Mouse (Mus musculus) CD8-positive naive resting alpha-beta T cell, adult 2 months (primary cell): Measurements from ENCODE around the gene Edf1.

ENCODE experiments used
- DNase-seq, 2 experiments: peaks; one replicate each; pipeline ENCODE4 v3.0.0; 2022; ENCODE audit warnings: low read depth in 2 of 2, low spot score in 2 of 2

Edf1 gene

DNA sequence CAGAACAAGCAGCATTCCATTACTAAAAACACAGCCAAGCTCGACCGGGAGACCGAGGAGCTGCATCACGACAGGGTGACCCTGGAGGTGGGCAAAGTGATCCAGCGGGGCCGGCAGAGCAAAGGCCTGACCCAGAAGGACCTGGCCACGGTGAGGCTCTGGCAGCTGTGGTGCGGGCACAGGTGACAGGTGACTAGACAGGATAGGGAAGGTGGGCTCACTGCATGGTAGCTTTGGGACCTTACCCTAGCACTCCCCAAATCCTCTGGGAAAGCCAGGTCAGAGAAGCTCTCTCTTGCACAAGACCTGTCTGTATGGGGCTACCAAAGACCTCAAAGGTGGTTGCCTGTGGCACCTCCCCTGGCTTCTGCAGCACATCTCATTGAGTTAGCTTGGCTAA lies 2.9 kb downstream of the Edf1 start:
- no peak for DNase-seq

DNA sequence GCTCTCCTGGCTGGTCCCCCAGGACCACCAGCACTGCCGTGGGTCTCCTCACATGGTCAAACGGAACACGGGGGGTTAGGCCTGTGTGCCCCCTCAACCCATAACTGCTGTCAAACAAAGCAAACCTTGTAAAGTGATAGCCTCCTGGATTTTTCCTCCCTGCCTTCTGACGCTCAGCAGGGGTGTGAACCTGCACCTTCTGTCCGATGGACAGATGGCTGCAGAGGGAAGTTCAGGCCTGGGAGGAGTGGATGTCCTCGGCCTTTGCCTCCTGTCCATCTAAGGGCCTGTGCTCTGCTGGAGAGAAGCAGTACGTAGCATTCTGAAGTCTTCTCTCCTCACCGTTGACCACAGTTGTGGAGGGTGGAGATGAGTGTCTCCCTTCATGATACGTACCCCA lies 4.3 kb downstream of the Edf1 start:
- DNase-seq = no peak

DNA sequence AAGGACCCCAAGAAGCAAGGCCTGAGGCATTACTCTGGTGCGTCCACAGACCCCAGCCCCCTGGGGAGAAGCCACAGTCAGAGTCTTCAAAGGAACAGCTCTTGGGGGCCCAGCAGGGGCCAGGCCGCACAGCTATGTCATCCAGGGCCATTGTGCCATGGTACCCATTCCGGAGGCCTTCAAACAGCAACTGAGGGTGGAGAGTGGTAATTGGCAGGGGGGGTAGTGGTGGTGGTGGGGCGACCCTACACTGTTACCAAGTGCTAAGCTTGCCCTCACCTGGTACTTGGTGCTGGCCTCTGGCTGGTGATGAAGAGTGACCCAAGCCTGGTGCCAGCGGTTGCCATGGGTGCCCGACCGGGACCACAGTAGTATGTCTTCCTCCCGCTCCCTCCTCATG lies 8.1 kb downstream of the Edf1 start:
- DNase-seq = no peak

DNA sequence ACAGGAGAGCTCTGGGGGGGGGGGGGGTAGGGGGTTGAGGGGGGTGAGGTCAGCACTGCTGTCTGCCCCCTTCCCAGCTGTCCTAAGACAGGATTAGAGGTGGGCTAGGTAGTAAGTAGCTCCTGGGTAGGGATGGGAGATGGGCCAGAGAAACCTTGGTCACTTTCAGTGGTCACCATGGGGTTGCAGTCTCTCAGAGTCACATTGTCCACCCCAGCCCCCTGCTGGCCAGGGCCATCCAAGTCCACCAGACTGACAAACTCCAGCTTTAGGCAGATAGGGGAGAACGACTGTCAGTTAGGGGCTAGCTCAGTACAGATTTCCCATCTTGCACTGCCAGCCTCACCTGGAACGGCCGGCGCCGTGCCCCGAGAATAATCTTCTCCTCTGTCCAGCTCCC lies 8.9 kb downstream of the Edf1 start:
- no peak for DNase-seq

DNA sequence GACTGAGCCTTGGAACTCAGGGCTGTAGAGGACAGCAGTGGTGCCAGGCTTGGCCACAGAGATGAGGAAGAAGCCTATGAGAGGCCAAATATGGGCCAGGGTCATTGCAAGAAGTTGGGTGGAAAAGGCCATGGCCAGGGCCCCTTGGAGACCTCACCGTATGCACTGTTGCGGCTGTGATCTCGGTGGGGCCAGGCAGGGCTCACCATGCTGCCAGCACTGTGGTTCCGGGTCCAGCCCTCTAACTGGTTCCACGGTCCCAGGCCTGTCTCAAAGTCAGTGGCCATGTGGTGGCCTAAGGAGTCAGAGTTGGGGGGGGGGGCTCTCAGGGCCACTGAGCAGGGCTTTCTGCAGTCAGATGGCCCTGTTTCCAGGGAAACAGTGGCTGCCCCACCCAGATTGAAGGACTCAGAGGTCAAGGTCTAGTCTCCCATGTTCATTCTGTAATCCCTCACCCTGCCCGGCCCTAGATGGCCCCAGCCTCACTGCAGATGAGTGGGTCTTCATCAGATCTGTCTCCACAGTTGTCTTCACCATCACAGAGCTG lies 10.9 kb downstream of the Edf1 start:
- no peak for DNase-seq

DNA sequence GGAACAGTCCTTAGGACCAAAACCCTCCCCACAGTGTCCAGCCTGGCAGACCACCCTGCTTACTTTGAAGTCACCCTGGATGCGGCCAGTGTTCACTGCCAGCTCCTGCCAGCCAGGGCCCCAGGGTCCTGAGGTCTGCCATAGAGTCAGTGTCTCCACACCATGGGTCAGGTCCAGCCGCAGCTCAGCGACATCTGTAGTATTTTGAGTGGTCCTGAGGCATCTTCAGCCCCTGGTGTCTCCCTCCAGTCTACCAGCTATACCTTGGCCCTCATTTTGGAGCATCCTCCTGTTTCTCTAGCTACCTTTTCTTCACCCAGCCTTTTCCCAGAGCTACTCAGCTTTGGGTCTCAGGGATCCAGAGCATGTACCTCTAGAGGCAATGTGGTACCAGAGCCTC lies 11.7 kb downstream of the Edf1 start:
- DNase-seq = no peak

DNA sequence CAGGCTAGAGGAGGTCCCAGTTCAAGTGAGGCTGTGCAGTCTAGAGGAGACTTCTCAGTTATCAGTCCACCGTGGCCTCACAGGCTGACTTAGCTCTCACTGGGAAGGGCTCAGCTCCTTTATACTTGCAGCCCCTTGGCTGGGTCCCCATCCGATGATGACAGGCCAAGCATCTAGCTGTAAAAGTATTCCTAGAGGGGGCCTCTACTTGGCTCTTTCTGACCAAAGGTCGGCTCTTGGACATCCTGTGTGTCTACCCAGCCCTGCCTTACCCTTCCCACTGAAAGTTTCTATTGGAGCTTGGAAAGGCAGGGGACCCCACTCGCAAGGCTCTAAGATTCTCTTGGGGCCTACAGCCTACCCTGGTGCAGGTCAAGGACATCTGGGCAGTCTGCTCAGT lies 13.6 kb downstream of the Edf1 start:
- no peak for DNase-seq

DNA sequence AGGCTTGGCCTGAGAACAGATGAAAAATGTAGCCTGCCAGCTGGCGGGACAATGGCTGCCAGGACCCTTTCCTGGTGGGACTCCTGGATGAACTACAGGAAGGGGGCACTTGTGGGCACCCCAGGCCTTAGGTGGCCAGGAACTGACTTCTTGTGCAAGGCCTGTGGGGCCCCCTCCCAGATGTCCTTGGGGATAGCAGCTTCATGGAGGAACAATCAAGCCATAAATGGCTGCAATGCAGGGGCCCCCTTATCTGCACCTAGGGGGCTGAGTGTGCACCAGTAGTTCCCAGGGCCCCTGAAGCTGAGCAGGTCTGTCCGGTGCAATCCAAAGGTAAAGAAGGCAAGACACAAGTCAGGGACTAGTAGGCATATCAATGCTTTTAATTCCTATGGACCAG lies 15.4 kb downstream of the Edf1 start:
- DNase-seq = no peak

DNA sequence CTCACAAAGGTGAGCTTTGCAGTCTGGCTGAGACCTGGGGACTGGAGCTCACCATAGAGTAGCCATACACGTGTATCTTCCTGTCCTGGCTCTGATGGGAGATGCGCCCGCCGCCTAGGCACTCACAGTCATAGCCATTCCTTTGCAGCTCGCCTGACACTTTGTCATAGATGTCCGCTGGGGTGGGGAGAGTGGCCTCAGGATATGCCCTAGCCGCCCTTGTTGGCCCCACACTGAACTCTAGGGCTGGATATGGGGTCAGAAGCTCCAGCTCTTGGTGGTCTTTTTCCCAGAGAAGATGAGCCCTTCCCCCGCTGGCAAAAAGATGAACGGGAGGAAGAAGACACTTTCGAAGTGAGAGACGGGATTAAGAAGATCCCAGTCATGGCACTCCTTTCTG lies 16.5 kb downstream of the Edf1 start:
- no peak for DNase-seq

DNA sequence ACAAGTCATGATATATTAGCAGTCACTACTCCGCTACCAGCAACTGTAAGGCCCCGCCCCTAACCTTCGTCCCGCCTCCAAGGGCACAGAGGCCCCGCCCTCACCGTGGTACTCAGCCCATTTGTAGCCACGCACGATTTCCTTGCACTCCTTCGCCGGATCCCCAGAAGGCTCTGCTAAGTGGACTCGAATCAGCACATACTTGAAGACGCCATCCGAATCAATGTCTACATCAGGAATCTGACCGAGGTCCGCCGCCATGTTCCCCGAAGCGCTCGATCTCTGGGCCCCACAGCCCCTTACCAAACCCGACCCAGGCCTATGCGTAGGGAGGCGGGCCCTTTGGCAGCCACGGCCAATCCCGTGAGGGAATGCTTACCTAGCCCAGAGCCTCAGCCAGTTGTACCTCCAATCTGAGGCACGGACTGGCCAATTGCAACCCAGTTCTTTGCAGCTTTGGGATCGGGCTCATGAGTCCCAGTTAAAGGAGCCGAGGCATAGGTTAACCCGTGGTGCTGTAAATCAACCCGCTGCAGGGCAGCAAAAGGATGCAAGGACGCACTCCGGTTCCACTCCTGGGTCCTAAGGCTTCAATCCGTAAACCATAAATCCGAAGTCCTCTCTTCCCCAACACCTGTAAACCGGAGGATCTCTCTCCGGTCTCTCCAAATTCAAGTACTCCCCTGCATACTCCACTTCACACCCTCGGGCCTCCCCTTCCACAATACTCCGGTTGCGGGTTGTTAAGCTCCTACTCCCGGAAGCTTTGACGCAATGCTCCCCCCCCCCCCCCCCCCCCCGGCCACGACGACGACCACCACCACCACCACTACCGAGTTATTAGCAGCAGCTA lies 17.2 kb downstream of the Edf1 start, which contains the start of the genes Mamdc4 and Phpt1:
Gene Mamdc4 (minus strand): TSS at position 267 of the 853 bp plus-strand sequence.
Gene Phpt1 (minus strand): TSS at position 646 of the 853 bp plus-strand sequence.
- peak; percentile 88 to 99 for DNase-seq

DNA sequence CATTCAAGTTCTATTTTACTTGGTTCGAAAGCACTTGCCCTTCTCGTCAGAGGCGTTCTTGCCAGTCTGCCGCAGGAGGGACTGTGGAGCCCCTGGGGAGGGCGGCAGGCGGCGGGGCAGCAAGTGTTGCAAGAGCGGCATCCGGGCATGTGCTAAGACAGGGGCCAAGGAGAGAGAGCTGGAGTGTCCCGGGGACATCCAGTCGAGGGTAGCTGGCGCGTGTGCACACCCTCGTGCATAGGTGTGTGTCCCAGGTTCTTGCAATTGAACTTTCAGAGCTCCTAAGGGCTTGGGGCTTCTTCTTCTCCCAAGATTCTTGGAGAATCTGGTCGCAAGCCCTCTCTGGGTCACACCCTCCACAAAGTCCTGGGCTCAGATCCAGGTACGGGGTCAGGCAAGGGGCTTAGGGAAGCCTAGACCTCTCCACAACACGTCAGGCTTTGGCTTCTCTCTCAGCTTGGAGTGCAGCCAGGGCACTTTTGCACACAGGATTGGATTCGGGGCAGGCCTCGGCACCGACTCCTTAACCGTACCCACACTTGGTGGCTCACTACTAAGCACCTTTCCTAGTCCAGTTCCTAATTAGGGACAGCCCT lies 17.9 kb downstream of the Edf1 start:
- DNase-seq = no peak

DNA sequence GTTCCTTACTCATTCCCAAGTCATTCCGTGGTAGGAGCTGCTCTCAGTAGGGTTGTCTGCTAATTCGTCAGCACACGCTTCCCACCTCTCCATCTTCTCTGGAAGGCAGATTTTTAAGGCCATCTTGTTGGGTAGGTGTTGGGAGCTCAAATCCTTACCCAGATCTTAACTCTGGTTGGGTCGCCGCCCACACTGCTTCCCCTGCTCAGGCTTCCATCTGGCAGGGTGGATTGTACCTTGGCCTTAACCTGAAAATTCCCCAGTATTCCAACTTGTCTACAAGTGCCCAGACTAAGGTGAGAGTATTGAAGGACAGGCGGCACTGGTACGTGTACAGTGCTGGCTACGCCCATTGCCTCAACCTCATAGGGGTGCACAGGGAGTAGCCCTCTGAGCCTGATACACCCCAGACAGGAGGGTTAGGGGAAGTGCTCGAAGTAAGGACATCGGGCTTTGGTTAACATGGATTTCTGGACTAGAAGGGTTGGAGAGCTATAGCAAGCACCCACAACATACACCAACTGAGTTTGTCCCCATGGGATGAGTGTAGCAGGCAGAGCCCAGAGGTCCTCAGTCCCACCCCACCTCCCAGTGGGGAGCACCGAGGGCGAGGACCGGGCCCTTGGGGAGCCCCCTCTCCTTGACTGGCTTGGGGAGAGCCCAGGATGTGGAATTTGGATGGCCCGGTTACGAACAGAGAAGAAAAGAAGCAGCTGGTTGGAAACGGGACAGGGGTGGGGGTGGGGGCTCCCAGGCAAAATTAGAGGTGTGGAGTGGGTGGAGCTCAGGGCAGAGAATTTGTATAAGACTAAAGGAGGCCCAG lies 18.6 kb downstream of the Edf1 start:
- no peak for DNase-seq

DNA sequence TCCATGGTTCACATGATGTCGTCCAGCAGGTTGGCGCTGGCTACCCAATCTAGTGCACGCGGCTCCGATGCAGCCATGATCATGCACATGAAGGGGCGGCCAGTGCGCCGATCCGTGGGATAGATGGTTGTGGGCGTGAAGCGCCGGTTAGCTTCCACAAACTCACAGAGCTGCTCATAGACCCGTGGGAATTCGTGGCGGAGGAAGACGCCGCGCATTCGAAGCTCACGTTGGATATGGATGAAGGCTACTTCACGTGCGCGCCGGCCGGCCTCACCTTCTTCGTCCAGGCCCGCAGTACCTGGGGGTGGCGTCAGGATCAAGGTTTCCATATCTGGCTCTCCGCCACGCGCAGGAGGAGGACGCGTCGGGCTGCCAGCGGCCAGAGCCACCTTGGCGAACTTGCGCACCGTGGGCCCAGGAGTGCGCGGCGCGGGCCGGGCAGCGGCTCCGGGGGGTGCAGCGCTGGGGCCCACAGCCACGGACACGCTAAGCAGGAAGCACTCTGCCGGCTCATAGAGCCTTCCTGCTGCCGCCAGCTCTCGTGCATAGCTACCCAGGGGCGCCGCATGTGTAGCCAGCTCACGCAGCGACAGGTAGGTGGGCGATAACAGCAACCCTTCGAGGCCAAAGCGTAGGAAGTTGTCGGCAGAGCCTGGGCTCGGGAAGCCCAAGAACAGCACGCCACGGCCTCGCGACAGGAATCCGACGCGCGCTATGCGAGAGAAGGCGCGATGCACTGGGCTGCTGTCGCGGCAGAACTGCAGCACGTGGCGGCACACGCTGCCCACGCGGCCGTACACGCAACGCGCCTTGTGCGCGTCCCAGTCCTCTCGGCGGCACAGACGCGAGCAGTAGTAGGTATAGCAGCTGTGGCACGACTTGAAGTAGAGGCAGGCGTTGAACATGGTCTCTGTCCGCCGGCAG lies 19.6 kb downstream of the Edf1 start:
- DNase-seq = peak in 1 of 2 experiments; percentile 18

DNA sequence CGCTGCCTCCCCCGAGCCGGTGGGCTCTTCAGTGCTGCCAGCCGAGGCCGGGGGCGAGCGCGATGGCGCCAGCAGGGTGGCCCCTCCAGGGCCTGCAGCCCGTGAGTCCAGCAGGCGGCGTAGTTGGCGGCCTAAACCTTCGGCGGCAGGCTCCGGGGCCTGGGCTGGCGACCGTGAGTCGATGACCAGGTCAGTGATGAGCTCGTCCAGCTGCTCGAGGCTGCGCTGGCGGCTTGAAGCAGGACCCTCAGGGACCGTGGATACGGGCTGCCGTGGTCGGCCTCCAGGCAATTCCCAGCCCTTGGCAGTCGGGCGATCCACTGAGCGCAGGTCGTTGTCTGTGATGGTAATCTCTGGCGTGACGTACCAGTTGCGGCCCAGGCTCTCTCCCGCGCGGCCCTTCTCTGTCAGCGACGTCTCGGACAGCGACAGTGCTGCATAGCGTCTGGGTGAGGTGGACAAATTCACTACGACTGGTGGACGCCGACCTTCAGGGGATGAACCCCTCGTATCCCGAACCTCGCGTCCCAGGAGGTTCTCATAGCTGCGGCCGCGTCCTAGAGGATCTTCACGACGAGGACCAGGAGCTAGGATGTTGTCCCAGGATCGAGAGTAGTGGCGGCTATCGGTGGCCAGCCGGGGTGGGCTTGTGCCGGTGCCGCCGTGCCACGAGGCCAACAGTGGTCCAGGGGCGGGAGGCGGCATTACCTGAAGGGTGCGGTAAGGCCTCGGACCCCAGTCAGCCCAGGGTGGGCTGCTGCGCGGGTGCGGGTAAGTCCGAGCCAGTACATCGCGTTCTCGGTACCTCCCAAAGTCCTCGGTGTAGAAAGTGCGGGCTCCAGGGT lies 20.5 kb downstream of the Edf1 start:
- DNase-seq = peak in 1 of 2 experiments; percentile 20

DNA sequence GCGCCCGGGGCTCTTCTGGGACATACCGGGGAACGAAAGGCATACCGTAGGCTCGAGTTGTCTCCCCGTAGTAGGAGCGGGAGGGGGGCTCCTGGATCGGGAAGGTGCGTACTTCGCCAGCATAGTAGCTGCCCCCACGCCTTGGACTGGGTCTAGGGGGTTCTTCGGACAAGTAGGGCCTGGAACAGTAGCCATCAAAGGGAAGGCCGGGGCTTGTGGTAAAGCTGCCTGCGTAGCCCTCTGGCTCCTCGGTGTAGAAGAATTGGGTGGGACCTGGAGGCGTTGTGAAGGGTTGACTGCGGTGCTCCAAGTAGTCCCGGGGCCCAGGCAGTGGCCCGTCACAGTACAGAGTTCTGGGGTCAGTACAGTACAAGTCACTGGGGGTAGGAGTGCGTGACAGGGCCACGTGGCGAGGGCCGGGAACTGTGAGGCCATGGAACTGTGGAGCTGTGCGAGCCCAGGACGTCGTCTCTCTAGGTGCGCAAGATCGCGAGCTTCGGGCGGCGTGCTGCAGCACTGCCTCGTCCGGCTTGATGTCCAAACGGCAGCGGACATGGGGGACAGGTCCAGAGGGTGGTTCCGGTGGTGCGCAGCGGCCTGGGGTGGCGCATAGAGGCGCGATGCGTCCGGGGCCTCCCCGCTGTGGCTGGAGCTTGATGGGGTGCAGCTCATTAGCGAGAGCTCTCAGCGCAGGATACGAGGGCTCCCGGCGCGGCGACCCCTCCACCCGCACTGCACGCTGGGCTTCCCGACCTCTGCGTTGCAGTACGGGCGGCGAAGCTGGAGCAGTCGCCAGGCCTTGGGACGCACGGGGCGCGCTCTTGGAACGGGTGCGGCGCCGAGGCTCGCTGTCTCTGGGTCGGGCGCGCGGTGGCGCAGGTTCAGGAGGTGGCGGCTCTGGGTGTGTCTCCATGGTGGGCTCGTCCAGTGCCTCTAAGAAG lies 21.4 kb downstream of the Edf1 start:
- no peak for DNase-seq

DNA sequence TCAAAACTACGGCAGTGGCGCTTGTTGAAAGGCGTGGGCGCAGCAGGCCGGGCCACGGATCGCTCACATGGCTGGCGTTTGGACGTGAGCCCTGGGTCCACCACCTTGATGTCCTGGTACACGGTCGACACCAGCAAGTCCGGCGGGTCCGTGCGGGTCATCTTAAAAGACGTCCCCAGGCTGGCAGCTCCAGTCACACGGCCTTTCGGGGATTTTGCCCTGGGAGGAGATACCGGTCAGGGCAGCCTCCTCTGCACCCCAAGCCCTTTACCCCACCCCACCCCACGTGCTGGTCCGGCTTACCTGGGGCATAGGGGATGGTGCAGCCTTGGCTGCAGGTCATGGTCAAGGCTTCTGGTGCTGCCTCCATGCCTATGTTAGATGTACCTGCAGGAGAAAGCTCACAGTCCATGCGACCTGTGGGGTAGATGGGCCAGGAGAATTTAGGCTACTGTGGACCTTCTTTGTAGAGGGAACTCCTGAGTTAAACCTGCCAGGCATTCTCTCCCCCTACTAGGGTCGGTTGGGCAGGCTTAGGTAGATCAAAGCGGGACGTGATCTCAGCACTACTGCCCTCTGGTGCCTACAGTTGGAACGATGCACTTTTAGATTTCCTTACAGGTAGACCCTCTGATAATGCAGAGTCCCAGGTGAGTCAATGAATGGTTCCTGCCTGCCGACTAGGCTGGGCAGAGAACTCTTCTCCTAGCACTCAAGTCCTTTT lies 22.3 kb downstream of the Edf1 start:
- DNase-seq = peak; percentile 54 to 70

DNA sequence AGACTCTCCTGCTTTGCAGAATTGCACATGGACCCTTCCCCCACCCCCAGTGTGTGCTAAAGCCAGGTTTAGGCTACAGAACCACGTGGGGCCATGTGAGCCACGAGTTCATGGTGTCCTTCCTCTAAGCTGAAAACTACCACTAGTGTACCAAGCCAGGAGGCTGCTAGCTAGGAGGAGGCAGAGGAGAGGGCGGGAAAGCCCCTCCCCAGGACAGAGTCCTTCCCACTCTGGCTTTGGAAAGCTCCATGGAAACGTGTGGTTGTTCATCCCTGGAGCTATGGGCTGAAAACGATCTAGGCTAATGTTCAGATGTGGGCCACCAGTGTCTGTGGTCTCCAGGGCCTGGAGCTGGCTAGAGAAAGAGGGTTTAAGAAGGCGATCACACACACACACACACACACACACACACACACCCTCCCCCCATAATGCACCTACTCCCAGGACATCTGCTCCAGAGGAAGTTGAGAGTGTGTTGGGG lies 23.0 kb downstream of the Edf1 start:
- DNase-seq = no peak
